Mouse (Mus musculus) kidney, postnatal 25 days (tissue): ENCODE measurements around the gene Gigyf2.

Experiments used
- DNase-seq, 2 experiments: peaks; one replicate each; pipeline ENCODE4 v3.0.0; 2021; ENCODE audit warnings: mixed read lengths in 2 of 2

Gene Gigyf2

DNA sequence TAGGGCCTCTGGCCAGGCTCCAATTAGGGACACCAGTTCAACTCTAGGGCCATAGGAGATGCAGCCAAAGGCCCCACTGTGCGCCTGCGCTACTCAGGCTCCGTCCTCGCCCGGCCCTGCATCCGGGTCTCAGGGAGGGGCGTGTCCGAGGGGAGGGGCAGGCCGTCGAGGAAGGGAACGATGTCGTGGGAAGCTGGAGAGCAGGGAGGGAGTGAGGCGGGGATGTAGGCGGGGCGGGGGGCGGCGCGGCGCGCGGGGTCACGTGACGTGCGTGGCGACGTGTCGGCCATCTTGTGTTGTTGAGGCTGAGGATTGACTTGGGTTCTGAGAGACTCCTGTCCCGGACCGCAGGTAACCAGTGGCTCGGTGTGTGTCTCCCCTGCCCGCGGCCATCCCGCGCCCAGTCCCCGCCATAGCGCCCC, at the start of gene Gigyf2:
Gigyf2 (plus strand) TSS at position 257 of the 422 bp plus-strand sequence.
- peak; percentile 96 to 98 for DNase-seq

DNA sequence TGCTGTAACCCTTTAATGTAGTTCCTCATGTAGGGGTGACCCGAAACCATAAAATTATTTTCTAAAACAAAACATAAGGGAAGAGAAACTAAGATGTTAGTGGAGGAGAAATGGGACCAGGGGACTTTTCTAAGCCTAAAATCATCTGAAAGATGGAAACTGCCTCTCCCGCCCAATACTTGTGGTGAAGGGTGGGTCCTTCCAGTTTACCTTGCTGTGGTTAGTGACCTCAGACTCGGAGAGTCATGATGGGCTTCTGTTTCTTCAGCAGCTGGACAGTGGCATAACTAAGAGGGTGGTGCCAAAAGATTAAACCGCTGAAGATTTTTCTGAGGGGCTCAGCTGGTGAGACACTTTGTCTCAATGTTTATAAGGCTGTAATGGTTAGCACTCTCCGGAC, 46.5 kb upstream of the Gigyf2 start:
- no peak for DNase-seq

DNA sequence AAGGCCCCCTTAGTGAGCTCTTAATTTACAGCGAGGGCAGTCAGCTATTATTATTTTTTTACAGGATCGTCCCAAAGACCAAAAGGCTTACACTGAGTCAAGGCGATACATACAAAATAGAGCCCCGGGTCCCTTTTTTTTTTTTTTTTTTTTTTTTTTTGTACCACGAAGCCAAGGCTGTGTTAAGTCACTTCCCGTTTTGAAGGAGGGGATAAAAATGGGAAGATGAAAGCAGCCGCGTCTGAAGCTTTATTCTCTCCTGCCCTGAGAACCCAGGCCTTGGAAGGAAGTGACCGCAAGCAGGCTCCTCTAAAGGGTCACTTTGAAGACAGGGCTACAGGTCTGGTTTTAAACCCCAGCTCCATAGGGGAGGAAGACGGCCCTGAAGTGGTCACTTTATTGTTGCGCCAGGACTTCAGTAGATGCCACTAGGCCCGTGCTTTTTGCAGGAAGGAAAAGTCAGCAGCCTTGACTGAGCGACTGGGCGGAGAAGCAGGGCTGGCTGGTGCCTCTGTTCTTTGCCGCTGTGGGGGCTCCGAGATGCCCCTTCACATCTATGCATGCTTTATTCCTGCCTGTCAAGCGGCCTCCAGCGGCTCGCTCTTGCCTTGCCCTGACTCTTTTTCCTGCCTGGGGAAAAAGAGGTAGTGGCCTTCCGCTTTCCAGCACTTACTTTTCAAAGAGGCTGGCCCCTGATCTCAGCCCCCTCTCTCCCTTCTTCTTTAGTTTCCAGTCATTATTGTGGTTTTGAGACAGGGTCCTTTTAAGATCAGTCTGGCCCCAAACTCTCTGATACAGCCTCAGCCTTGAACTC, 45.0 kb upstream of the Gigyf2 start:
- no peak for DNase-seq

DNA sequence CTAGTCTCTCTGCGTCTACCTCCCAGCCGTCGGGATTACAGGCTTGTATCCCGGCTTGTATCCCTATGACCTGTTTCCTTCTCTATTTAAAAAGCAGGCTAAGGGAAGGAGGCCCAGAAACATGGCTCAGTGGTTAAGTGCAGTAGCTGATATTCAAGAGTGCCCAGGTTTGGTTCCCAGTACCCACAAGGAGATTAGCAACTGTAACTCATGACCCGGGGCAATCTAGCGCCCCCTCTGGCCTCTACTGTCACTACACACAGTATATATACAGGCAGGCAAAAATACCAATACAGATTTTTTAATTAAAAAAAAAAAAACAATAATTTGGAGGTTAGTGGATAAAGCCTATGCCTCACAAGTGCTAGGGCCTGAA, 44.4 kb upstream of the Gigyf2 start:
- no peak for DNase-seq

DNA sequence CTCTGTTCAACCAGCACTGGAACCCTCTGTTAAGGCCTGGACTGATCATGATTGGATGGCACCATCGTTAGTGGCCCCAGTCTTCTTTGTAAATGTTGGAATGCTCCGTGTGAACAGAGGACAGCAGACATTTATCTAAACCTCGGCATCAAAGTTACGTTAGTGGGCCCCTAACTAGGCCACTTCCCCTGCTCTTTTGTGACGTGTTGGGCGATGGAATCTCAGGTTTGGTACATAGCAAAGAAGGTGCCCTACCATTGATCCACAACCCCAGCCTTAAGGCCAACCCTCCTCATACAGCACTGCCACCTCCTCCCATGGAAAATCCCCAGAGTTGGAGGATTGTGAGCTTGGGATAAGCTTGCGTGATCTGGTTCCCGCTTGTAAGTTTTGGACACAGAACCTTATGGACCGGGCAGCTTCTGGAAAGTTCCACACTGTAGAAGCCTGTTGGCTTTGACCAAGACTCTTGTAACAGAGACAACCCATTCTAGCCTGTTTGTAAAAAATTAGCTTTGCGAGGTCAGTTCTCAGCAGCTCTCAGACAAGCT, 43.3 kb upstream of the Gigyf2 start:
- peak in 1 of 2 experiments; percentile 62 for DNase-seq

DNA sequence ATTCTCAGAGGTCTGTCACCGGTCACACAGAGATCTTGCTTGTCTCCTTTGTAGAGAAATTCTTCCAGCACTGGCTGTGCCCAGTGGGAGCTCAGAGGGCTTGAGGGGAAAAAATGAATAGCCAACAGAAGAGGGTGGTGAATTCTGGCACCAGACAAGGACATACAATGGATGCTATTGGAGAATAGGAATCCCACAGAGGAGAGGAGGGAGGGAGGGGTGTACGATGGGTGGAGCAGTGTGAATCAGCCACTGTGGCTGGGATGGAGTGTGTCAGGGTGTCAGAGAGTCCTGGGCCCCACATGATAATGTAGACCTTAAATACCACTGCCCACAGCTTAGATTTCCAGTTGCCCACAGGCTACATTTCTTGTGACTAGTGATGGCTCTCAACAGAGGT, 39.7 kb upstream of the Gigyf2 start:
- no peak for DNase-seq

DNA sequence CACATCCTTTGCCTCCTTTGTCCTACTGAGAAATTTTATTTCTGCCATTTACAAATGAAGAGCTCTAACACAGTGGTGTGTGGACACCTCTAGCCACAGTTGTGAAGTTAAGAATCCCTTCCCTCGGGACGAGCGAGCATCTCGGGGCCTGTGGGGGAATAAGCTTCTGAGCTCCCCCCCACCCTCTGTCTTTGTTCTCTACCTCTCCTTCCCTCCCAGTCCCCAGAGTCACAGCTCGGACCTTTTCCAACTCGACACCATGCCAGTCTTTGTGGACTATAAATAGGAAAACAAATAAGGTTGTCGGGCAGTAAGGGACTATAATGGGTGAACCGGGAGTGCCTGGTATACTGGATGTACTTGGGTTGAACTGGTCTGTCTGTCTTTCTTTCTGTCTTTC, 35.4 kb upstream of the Gigyf2 start:
- peak; percentile 36 to 51 for DNase-seq

DNA sequence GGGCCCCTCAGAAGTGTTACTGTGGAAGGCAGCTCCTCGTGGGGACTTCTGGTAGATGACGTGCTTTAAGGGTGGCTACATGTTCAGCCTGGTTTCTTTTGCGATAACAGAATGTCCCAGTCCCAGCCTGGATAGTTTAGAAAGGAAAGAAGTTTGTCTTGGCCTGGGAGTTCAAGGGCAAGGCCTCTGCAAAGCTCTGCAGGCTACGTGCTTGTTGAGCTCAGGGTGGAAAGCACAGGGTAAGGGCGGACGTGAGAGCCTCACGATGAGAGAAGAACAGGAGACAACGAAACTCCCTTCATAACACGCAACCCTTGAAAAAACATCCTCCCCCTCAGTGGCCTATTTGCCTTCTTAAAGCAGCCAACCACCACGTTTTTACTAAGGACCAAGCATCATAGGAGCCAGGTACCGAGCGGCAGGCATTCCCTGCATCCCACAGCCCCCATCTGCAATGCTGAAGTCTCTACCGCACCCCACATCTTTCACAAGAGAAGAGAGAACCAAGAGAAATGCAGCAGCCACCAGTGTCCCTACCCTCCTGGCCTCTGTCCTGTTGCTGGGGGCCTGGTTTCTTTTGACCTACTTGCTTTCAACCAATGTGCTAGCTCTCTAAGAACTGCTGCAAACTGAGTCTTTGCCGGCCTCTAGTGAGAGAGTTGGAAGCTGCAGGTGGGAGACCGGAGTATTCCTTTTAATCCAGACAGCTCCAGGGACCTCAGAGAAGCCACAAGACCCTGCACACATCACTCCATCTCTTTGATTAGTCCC, 34.2 kb upstream of the Gigyf2 start:
- DNase-seq, result peak; percentile 69 to 82

DNA sequence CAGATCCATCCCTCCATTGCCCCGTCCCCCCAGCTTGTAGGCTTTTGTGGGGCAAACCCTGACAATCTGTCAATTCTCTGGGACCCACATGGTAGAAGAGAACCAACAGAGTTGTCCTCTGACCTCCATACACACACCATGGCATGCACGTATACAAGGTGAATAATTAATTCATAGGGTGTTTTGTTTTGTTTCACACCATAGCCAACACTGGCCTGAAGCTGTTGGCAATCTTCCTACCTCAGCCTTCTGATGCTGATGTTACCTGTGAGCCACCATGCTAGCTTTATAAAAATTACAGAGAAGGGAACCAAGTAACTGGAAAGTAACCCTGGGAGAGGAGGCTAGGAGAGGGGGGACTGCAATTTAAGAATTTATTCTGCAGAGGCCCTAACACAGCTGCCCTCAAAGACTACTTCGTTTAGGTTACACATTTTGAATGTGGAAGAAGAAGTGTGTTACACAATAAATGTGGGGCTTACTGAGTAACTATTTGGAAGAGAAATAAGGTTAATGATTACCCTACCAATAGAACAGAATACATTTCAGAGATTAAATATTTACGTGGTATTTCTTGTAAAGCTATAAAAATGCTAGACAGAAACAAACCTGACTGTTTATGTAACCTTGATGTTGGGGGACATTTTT, 32.6 kb upstream of the Gigyf2 start:
- DNase-seq, result peak; percentile 47 to 62

DNA sequence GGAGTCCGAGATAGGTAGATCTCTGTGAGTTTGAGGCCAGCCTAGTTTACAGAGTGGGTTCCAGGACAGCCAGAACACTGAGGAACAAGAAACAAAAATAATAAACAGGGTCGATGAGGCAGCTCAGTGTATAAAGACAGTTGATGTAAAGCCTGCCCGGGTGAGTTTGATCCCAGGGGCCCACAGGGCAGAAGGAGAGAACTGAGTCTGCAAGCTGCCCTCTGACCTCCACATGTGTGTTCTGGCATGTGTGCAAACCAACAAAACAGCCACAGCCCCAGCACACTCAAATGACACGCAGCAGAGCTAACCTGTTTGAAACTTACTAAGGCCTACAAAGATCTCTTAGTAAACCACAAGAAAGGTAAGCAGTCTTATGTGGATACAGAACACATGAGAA, 31.8 kb upstream of the Gigyf2 start:
- no peak for DNase-seq

DNA sequence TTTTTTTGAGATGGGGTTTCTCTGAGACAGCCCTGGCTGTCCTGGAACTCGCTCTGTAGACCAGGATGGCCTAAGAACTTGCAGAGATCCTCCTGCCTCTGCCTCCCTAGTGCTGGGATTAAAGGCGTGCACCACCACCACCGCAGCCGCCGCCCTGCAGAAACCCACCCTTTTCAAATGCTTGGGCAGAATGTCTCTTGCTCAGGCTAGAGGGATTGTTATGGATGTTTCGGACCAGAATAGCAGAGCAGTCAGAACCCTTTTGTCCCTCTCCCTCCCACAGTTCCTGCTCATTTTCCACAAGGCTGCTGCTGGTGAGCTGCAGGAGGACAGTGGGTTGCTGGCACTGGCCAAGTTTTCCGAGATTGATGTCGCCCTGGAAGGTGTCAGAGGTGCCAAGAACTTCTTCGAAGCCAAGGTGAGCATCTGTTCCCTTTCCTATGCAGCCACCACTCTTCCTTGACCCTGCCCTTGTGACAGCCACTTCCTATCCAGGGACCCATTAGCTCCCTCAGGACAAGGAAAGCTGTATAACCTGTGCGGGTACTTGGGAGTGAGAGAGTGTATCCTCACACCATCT, 29.4 kb upstream of the Gigyf2 start:
- no peak for DNase-seq

DNA sequence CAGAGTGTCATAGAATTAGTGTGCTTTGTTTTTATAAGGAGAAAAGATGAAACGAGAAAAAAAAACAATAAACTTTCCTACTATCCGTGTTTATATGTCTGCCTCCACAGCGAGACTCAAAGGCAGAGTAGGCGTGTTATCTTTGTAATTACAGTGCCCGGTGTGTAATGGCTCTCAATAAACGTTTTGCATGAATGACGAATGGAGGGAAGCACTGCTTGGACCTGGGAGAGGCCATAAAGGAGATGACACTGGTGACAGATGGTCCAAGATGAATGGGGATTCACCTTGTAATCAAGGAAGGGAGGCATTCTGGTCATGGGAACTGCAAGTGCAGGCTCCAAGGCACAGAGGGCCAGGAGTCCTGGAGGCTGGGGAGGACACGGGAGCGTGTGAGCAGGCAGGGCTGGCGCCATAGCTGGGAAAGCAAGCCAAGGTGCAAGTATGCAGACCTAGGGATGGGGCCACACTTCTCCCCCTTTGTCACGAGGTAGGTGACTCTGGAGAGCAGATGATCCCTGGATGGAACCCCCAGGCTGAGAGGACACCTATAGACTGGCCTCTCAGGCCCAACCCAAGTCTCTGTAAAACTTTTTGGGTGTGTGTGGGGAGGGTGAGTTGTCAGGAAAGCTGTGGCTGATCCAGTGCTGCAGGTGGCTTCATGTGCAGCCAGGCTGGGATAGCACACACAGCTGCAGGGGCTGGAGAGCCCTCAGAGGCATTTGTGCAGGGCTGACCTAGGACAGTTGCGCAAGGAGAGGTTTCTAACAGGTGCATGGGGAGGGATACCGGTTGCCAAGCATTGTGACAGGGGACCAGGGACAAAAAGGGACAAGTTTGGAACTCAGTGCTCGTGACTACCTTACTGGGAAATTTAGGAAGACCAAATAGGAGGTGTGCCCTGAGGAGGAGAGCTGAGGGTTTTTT, 26.2 kb upstream of the Gigyf2 start:
- DNase-seq, result no peak

DNA sequence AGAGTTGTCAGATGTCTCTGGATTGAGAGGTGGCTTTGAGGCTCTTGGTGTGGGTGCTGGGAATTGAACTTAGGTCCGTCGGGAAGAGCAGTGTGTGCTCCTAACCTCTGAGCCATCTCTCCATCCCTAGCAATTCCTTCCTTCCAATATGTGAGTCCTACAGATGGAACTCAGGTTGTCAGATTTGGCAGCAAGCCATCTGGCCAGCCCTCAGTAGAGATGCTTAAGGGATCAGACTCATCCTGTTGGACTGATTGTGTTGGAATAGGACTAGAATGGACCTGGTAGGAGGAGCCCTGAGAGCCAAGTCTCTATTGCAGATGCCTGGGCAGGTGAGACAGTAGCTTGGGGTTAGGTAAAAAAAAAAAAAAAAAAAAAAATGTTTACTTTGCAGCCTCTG, 24.8 kb upstream of the Gigyf2 start:
- no peak for DNase-seq

DNA sequence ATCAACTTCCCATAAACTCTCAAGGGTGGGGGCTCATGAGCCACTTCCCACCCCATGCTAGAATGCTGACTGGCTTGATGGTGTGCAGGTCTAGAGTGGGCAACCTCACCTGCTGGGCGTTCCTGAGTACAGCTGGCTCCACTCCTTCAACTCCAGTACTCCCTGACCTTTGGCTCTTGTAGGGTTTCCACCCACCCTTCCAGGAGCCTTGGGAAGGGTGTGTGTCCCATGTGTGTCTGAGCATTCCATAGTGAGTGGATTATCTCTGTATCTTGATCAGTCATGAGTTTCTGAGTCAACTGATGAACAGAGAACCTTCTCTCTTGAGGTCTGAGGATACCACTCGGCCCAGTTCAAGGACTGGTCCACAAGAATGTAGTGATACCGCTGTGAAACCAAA, 17.8 kb upstream of the Gigyf2 start:
- no peak for DNase-seq

DNA sequence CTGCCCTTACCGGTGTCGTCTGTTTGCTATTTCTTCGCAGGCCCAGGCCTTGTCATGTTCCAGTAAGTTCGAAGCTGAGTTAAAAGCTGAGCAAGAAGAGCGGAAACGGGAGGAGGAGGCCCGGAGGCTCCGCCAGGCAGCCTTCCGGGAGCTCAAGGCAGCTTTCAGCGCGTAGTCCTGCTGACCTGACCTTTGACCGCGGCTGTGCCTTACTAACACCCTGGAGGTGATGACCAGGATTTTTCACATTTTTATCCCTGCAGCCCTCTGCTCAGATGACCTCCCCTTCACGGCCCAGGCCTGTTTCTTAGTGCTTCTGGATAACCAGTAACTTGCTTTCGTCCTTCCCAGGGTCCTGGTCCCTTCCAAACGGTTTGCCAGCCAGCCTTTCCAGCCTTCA, 17.2 kb upstream of the Gigyf2 start:
- peak; percentile 27 to 49 for DNase-seq

DNA sequence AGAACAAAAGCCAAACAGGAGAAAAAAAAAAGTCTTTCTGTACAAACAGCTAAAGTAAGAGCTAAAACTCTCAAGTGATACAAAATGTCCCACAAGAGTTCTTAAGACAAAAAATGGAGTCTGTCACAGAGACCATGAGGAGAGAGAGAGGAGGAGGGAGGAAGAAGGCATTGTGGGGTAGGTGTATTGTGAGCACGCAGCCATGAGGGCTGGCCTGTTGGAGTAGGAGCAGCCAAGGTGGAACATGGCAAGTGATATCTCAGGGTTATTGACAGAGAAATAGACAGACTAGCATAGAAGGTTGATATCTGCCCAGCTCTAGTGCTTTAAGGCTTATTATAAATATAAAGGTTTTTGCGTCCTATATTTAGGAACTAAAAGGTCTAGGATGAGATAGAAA, 14.1 kb upstream of the Gigyf2 start:
- no peak for DNase-seq

DNA sequence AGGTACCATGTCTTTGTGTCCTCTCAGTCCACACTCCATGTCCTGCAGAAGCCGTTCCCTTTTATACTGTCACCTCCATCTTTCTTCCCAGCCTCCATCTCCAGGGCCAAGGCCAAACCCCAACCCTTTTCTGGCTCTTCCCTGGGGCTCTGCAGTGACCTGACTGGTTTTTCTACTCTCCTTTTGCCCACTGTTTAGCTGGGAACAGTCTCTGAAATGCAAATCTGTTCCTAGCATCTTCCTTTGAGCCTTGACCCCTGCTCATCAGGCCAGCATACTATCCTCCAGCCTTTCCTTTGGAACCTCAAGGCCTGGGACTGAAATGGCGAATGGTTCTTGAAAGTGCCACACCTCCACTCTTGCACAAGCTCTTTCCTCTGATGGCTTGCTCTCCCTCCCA, 13.7 kb upstream of the Gigyf2 start:
- no peak for DNase-seq

DNA sequence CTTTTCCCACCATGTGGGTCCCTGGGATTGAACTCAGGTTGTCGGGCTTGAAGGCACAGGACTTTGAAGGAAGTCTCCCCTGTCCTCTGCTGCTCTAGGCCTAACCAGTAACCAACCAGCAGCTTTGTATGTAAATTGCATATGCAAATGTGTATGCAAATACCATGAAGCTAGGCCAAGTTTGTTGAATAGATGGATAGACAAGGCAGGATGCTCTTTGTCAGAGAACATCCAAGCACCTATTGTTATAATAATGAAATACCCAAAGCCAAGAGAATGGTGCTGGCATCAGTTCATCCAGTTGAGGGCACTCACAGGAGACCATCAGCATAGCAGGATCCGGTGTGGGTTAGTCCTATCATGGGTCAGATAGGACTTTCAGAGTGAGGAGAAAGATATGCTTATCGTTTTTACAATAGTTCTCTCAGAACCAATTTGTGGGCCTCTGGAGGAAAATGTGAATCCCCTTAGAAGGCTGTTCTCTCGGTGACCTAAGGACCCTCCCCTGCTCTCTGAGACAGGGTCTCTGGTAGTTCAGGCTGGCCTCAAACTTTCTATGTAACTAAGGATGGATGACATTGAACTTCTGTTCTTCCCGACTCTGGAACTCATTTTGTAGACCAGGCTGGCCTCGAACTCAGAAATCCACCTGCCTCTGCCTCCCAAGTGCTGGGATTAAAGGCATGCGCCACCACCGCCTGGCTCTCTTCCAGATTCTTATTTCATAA, 12.8 kb upstream of the Gigyf2 start:
- DNase-seq, result no peak

DNA sequence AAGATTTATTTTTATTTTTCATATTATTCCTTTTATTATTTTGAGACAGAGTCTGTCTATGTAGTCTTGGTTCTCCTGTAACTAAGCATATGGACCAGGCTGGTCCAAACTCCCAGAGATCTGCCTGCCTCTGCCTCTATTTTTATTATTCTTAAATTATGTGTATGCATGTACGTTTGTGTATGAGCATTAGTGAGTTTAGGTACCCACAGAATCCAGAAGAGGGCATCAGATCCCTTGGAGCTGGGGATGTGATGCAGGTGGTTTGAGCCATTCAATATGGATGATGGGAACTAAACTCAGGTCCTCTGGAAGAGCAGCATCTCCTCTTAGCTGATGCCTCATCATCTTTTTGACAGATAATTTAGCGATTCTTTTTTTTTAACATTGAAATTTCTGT, 11.4 kb upstream of the Gigyf2 start:
- DNase-seq, result no peak

DNA sequence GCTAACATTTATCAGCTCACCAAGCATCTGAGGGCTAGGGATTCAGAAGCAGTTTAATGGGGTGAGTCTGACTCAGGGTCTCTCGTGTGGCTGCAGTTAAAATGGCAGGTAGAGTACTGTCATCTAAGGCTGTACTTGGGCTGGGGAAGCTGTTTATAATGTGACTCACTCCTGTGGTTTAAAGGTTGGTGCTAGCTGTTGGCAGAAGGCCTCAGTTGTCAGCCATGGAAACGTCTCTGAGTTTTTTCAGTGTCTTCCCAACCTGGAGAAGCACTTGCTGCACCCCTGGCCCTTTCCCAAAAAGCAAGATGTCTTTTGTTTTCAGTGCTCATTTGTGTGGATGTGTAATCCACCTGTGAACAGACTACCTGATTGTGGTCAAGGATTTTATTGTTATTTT, 10.9 kb upstream of the Gigyf2 start:
- DNase-seq, result no peak

DNA sequence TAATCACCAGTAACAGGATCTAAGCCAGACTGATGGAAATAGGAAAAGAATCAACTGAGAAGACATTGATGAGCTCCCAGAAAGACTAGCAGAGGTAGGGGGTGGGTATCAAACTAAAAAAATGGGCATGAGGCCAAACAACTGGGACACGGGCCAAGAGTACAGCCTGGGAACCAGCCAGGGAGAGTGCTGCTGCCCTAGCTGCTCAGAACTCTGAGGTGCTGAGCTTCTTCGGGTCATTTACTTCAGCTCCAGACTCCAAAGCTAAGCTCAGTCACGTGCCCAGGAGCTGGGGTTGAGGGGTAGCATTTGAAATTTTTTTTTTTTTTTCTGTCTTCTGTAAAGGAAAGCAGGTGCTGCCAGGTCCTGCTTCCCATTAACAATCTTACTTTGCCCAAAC, 10.1 kb upstream of the Gigyf2 start:
- DNase-seq, result peak; percentile 93 to 94
